Mouse (Mus musculus): ENCODE measurements around the gene Iba57. TPM values are rescaled to one million over a fixed set of nuclear protein-coding genes. Genes with fewer than 3 reads are reported as not detected.

Gene Iba57
- polyA plus RNA-seq, 1 experiment from 2014 or later, result 12.1 TPM

- Histone ChIP-seq H3K36me3 (replicated peaks) (peaks cover 42% of the 10 kb centered on the region), H3K4me1 (replicated peaks) (peaks cover 38% of the 10 kb centered on the region), H3K27me3 (no peaks in the 10 kb centered on the region), H3K4me3 (replicated peaks) (peak overlapping the region; percentile 90), H3K9me3 (replicated peaks) (no peaks in the 10 kb centered on the region), H3K9ac (peak overlapping the region; percentile 81), H3K27ac (replicated peaks) (peak overlapping the region; percentile 85), H3K4me2 (peak overlapping the region; percentile 87)
- 9% methylated on average over 16 of the region's 16 CpGs for WGBS (ENCODE audit: insufficient replicate concordance)
- ATAC-seq (ENCODE audit: insufficient read depth), result no peak
Observed at GRCm38 (mm10) chr11:59201216-59202002, 37.9 kb upstream of the Iba57 start.

- Histone ChIP-seq H3K4me1 (replicated peaks) (peaks cover 34% of the 10 kb centered on the region), H3K9ac (no peak overlapping the region), H3K9me3 (replicated peaks) (no peaks in the 10 kb centered on the region), H3K27me3 (no peaks in the 10 kb centered on the region), H3K4me3 (replicated peaks) (no peak overlapping the region), H3K4me2 (no peak overlapping the region), H3K27ac (replicated peaks) (no peak overlapping the region), H3K36me3 (replicated peaks) (peaks cover 16% of the 10 kb centered on the region)
- no peak for ATAC-seq (ENCODE audit: insufficient read depth)
Observed at GRCm38 (mm10) chr11:59196230-59196629, 32.7 kb upstream of the Iba57 start.

- Histone ChIP-seq H3K9ac (peak within 1 kb of the TSS; percentile 73), H3K4me2 (peak within 1 kb of the TSS; percentile 92), H3K9me3 (replicated peaks) (no peaks in the 10 kb centered on the region), H3K27me3 (no peaks in the 10 kb centered on the region), H3K27ac (replicated peaks) (peak within 1 kb of the TSS; percentile 95), H3K4me1 (replicated peaks) (peaks cover 48% of the 10 kb centered on the region), H3K4me3 (replicated peaks) (peak within 1 kb of the TSS; percentile 81), H3K36me3 (replicated peaks) (0 out of 2 replicates have a peak, but pooled peaks cover under 1% of the 10 kb centered on the region)
- WGBS (ENCODE audit: insufficient replicate concordance), result 6% methylated on average over 16 of the region's 16 CpGs
- ATAC-seq (ENCODE audit: insufficient read depth), result no peak
Observed at GRCm38 (mm10) chr11:59192059-59192386, 28.5 kb upstream of the Iba57 start, which contains the start of gene Guk1. TSS of gene Guk1 (minus strand) at chr11:59192212.

- WGBS (ENCODE audit: insufficient replicate concordance), result under 1% methylated on average over 56 of the region's 59 CpGs
- peak; percentile 95 for ATAC-seq (ENCODE audit: insufficient read depth)
- Histone ChIP-seq H3K4me2 (peak overlapping the region; percentile 92), H3K27ac (replicated peaks) (peak overlapping the region; percentile 95), H3K4me1 (replicated peaks) (peaks cover 50% of the 10 kb centered on the region), H3K9me3 (replicated peaks) (no peaks in the 10 kb centered on the region), H3K27me3 (no peaks in the 10 kb centered on the region), H3K36me3 (replicated peaks) (0 out of 2 replicates have a peak, but pooled peaks cover 6% of the 10 kb centered on the region), H3K9ac (peak overlapping the region; percentile 73), H3K4me3 (replicated peaks) (peak overlapping the region; percentile 81)
Observed at GRCm38 (mm10) chr11:59191231-59192058, 27.9 kb upstream of the Iba57 start.

- ATAC-seq (ENCODE audit: insufficient read depth), result no peak
- peaks cover 66% of the 10 kb centered on the region for H3K4me1 ChIP-seq (replicated peaks)
- 63% methylated on average over 6 of the region's 6 CpGs for WGBS (ENCODE audit: insufficient replicate concordance)
- no peak overlapping the region for H3K27ac ChIP-seq (replicated peaks)
- H3K9ac ChIP-seq, result no peak overlapping the region
- no peaks in the 10 kb centered on the region for H3K9me3 ChIP-seq (replicated peaks)
- peaks cover 32% of the 10 kb centered on the region for H3K36me3 ChIP-seq (replicated peaks)
- no peaks in the 10 kb centered on the region for H3K27me3 ChIP-seq
- no peak overlapping the region for H3K4me2 ChIP-seq
- no peak overlapping the region for H3K4me3 ChIP-seq (replicated peaks)
Observed at GRCm38 (mm10) chr11:59187706-59188105, 24.2 kb upstream of the Iba57 start.

GRCm38 (mm10) chr11:59185490-59185889 lies 22.0 kb upstream of the Iba57 start:
- Histone ChIP-seq H3K27ac (replicated peaks) (0 out of 2 replicates have a peak overlapping the region, but pooled peaks have one; percentile 24), H3K27me3 (peaks cover 8% of the 10 kb centered on the region; the same call in 1 of the 2 replicates), H3K9me3 (replicated peaks) (no peaks in the 10 kb centered on the region), H3K4me1 (replicated peaks) (peaks cover 53% of the 10 kb centered on the region), H3K4me3 (replicated peaks) (no peak overlapping the region), H3K36me3 (replicated peaks) (peaks cover 32% of the 10 kb centered on the region), H3K9ac (no peak overlapping the region), H3K4me2 (no peak overlapping the region)
- ATAC-seq (ENCODE audit: insufficient read depth), result no peak
- 67% methylated on average over 5 of the region's 5 CpGs for WGBS (ENCODE audit: insufficient replicate concordance)

GRCm38 (mm10) chr11:59183821-59184220 lies 20.3 kb upstream of the Iba57 start:
- Histone ChIP-seq H3K4me3 (replicated peaks) (no peak overlapping the region), H3K9ac (peak overlapping the region; percentile 26; the same call in 1 of the 2 replicates), H3K9me3 (replicated peaks) (no peaks in the 10 kb centered on the region), H3K27me3 (peaks cover 25% of the 10 kb centered on the region), H3K4me2 (no peak overlapping the region), H3K36me3 (replicated peaks) (peaks cover 32% of the 10 kb centered on the region), H3K4me1 (replicated peaks) (peaks cover 44% of the 10 kb centered on the region), H3K27ac (replicated peaks) (peak overlapping the region; percentile 61)
- peak; percentile 45 for ATAC-seq (ENCODE audit: insufficient read depth)
- WGBS (ENCODE audit: insufficient replicate concordance), result 15% methylated on average over 3 of the region's 3 CpGs

GRCm38 (mm10) chr11:59182864-59183331 lies 19.4 kb upstream of the Iba57 start, which contains the start of gene Gjc2:
TSS of gene Gjc2 (minus strand) at chr11:59183213.
- peaks cover 32% of the 10 kb centered on the region for H3K36me3 ChIP-seq (replicated peaks)
- no peak within 1 kb of the TSS for H3K4me2 ChIP-seq
- H3K27me3 ChIP-seq, result peaks cover 34% of the 10 kb centered on the region
- H3K4me1 ChIP-seq (replicated peaks), result peaks cover 35% of the 10 kb centered on the region
- peak within 1 kb of the TSS; percentile 26; the same call in 1 of the 2 replicates for H3K9ac ChIP-seq
- no peaks in the 10 kb centered on the region for H3K9me3 ChIP-seq (replicated peaks)
- peak within 1 kb of the TSS; percentile 61 for H3K27ac ChIP-seq (replicated peaks)
- ATAC-seq (ENCODE audit: insufficient read depth), result no peak
- WGBS (ENCODE audit: insufficient replicate concordance), result 57% methylated on average over 3 of the region's 3 CpGs
- H3K4me3 ChIP-seq (replicated peaks), result no peak within 1 kb of the TSS

GRCm38 (mm10) chr11:59176921-59177320 lies 13.4 kb upstream of the Iba57 start:
- Histone ChIP-seq H3K27me3 (peaks cover 92% of the 10 kb centered on the region), H3K4me3 (replicated peaks) (no peak overlapping the region; the same call in 1 of the 2 replicates), H3K4me1 (replicated peaks) (peaks cover 11% of the 10 kb centered on the region; the same call in 1 of the 2 replicates), H3K9ac (no peak overlapping the region), H3K36me3 (replicated peaks) (no peaks in the 10 kb centered on the region), H3K27ac (replicated peaks) (no peak overlapping the region), H3K4me2 (no peak overlapping the region), H3K9me3 (replicated peaks) (no peaks in the 10 kb centered on the region)
- no peak for ATAC-seq (ENCODE audit: insufficient read depth)
- WGBS (ENCODE audit: insufficient replicate concordance), result 9% methylated on average over 34 of the region's 34 CpGs

- H3K27me3 ChIP-seq, result peaks cover 89% of the 10 kb centered on the region
- no peak overlapping the region for H3K9ac ChIP-seq
- no peaks in the 10 kb centered on the region for H3K36me3 ChIP-seq (replicated peaks)
- H3K4me3 ChIP-seq (replicated peaks), result peak overlapping the region; percentile 12; the same call in 1 of the 2 replicates
- ATAC-seq (ENCODE audit: insufficient read depth), result no peak
- H3K4me2 ChIP-seq, result no peak overlapping the region; the same call in 1 of the 2 replicates
- H3K9me3 ChIP-seq (replicated peaks), result no peaks in the 10 kb centered on the region
- H3K4me1 ChIP-seq (replicated peaks), result peaks cover 11% of the 10 kb centered on the region; the same call in 1 of the 2 replicates
- WGBS (ENCODE audit: insufficient replicate concordance), result 3% methylated on average over 48 of the region's 48 CpGs
- no peak overlapping the region for H3K27ac ChIP-seq (replicated peaks)
Observed at GRCm38 (mm10) chr11:59176475-59176874, 12.9 kb upstream of the Iba57 start.

Measured in liver, embryonic 15.5 days (tissue).